Mouse (Mus musculus) liver, postnatal 0 days (tissue): Measurements from ENCODE around the gene Nfib.

Experiments
- CTCF ChIP-seq: sonication (generic); IDR thresholded peaks from 2 replicates; pipeline ENCODE4 v1.5.1; 2016; ENCODE audit warnings: antibody characterized with exemption, low read depth
- EP300 ChIP-seq: IDR thresholded peaks from 2 replicates; pipeline ENCODE4 v1.6.1; 2016; ENCODE audit warnings: antibody characterized with exemption, low read depth, mild to moderate bottlenecking

- no peak for TF ChIP-seq CTCF
- no peak for TF ChIP-seq EP300
Observed at GRCm38 (mm10) chr4:82543398-82543740, 162.2 kb downstream of the Nfib start.
